Mouse (Mus musculus) left cerebral cortex, adult 18-20 months (tissue): Measurements from ENCODE around the gene Gcnt1. TPM values are rescaled to one million over a fixed set of nuclear protein-coding genes. Genes with fewer than 3 reads are reported as not detected.

Source experiments
- total RNA-seq, 2 experiments: library from RNA; stranded (reverse); gene quantifications; 2 replicates each; pipeline ENCODE4 v1.2.3; 2021

Gene Gcnt1
- total RNA-seq, 2 experiments from 2014 or later, result 2.6 to 3.1 TPM

Other genes with a start within 250 kb of the Gcnt1 start
- gene Rfk, start 21.2 kb upstream of the Gcnt1 start, total RNA-seq, result 10 to 100 TPM; 61.8 to 67.4 TPM